Mouse (Mus musculus) left cerebral cortex, postnatal 25 days (tissue): ENCODE results near the gene Aldh3b3. TPM values are rescaled to one million over a fixed set of nuclear protein-coding genes. Genes with fewer than 3 reads are reported as not detected.
"Not testable (repeated sequence)": the region's sequence is repeated elsewhere in the genome, so short reads cannot be mapped to it uniquely, and the experiment has no call there.

Experiments used
- DNase-seq, 2 experiments: peaks; one replicate each; pipeline ENCODE4 v3.0.0; 2022; ENCODE audit warnings: low spot score in 2 of 2, mixed read lengths in 1 of 2
- intact Hi-C: fragments of 180-260 bp; cut with DNase I; formaldehyde crosslinking; loops from one replicate; pipeline ENCODE4 v1.15.1; 2025
- total RNA-seq, 2 experiments: library from RNA; stranded (reverse); gene quantifications; 2 replicates each; pipeline ENCODE4 v1.2.3; 2021

Aldh3b3 gene
- total RNA-seq, 2 experiments from 2014 or later: 0.11 TPM; not detected in 1

DNA sequence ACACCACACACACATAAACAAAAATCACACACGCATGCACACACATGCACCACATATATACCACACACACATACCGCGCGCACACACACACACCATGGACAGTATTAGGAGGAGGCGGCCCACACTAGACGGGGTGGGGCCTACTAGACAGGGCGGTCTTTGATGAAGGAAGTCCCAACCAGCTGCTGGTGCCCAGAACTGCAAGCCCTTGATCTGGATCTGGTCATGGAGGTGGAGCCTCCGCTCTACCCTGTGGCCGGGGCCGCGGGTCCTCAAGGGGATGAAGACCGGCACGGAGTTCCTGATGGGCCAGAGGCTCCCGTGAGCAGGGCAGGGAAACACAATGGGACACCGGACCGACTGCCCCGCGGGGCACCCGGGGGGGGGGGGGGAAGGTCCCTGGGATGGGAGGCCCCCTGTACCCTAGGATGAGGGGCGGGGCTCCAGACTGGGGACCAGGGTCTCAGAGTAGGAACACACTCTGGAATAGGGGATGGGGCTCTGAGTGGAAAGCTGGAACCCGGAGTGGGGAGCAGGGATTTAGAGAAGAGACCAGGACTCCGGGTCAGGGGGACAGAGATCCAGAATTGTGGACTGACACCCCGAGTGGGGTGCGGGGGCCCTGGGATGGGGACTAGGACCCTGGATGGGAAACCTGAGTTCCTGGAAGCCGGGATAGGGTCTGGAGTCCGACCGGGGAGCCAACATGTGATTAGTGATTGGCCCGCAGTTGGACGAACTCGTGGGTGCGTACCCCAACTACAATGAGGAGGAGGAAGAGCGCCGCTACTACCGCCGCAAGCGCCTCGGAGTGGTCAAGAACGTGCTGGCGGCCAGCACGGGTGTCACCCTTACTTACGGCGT is 23.2 kb upstream of the Aldh3b3 start, which contains the start of gene Unc93b1:
Gene Unc93b1, plus strand, starts transcription at position 155 of the 864 bp plus-strand sequence.
- peak in 1 of 2 experiments; percentile 35 for DNase-seq
- intact Hi-C loops: no loop called here

DNA sequence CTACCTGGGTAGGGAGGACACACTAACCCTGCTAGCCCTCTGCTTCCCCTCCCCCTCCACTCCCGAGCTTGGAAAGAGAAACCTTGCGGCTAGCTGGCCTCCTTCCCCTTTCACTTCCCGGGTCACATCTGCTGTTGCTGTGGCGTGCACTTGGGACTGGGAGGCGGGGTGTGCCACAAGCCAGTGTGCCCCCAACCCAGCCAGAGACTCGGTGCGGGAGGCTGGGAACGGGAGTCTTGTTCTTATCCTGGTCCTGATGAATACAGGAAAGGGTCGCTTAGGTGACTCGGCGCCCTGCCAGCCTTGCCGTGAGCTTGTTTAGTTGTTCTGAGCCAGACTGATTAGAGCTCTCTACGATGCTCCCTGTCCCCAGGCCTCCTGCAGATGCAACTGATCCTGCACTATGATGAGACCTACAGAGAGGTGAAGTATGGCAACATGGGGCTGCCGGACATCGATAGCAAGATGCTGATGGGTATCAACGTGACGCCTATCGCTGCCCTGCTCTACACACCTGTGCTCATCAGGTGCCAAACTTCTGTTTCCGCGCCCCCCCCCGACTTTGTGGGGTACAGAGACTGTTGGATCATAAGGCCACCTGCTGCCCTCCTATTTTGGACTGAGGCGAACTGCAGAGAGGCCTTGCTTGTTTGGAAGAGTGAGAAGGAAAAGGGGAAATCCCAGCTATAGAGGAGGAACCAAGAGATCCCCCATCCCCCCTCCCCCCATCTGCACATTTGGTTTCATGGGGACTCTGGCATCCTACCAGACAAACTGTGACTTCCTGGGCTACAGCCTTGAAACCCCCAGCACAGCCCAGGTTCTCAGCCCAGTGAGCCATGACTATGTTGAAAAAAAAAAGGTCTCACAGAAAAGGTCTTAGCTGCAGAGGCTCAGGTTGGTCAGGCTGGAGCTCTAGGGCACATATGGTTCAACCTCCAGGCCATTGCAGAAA is 22.3 kb upstream of the Aldh3b3 start:
- DNase-seq: peak in 1 of 2 experiments; percentile 31
- intact Hi-C loops: no loop called here

DNA sequence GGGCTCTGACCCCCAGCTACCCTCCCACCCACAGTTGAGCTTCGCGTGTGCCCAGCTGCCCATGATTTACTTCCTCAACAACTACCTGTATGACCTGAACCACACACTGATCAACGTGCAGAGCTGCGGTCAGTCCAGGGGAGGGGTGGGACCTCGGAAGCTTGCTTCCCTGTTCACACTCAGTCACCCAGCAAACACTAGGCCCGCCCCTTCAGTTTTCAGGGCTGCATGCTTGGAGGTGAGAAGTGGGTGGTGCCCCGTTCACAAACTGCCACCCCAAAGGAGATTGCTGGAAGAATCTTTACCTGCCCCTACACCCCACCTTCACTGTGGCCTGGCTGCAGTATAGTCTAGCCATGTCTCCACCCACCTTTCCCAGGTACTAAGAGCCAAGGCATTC is 16.1 kb upstream of the Aldh3b3 start:
- no peak for DNase-seq
- intact Hi-C loops: no loop called here

DNA sequence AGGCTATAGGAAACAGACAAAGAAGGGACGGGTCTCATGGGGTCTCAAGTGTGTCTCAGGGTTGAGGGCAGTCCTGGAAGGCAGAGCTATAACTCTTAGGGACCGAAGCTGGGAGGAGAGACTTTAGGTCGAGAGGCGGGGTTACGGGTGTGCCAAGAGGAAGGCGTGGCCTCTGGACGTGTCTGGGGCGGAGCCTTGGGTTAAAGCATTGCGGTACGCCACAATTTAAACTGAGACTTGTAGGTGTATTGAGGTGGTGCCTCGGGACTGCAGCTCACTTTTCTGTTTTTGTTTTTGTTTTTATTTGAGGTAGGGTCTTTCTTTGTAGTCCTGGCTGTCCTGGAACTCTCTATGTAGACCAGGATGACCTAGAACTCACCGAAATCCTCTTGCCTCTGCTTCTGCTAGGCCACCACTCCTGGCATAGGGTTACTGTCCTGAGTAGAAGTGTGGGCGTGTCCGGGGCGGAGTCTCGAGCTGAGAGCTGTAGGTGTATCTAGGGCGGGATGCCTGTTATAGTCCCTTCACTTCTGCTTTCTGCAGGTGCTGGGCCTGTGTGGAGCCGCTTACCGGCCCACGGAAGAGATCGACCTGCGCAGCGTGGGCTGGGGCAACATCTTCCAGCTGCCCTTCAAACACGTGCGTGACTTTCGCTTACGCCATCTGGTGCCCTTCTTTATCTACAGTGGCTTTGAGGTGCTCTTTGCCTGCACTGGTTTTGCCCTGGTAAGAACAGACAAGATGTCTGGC is 15.3 kb upstream of the Aldh3b3 start:
- intact Hi-C loops: no loop called here

DNA sequence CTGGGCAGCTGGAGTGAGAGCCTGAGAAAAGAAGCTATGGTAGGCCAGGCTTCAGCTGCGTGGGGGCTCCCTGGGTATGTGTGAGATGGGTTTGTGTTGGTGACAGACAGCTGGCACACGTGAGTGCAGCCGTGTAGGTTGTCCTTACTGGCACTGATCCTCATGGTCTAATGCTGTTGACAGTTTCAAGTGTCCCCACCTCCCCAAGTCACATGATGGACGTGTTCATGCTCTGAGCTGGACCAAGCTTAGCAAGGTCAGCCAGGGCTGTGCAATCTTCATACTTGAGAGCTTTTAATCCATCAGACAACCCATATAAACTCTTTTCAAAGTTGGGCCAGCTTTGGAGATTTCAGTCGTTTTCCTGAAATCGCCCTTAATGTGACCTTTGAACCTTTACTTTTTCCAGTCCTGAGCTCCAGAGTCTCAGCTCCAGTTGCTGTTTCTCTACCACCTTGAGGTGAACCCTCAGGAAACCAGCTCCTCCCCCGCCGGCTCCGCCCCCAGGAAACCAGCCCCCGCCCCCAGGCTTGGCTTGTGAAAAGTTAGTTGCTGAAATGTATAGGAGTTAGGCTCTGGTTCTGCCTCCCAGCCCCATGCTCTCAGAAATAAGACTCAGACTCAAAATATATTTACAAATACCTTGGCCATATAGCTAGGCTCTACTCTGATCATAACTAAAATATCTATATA is 12.4 kb upstream of the Aldh3b3 start:
- intact Hi-C loops: loop anchor here (1.0 to 5.0 kb wide), 3 partner anchors 34 to 286 kb away; partner anchors contain the start of gene Pold4
- DNase-seq: no peak

More for the DNA sequence above, 15.3 kb upstream of the Aldh3b3 start:
- DNase-seq: no peak

DNA sequence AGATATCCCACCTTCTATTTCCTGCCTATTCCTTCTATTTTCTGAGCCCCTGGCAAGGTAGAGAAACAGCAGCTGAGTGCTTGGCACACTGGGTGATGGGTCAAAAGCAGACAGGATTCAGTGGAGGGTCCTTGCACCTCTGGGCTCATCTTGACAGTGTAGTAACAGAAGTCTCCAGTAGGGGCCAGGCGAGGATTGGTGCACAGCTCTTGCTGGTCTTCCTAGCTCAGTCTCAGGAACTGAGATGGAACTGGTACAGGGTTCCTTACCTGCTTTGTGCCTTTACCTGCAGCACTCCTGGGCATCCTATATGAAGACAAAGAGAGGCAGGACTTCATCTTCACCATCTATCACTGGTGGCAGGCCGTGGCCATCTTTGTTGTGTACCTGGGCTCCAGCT is 11.7 kb upstream of the Aldh3b3 start:
- intact Hi-C loops: loop anchor here (1.0 to 5.0 kb wide), 3 partner anchors 34 to 286 kb away; partner anchors contain the start of gene Pold4
- DNase-seq: peak; percentile 67 to 73

DNA sequence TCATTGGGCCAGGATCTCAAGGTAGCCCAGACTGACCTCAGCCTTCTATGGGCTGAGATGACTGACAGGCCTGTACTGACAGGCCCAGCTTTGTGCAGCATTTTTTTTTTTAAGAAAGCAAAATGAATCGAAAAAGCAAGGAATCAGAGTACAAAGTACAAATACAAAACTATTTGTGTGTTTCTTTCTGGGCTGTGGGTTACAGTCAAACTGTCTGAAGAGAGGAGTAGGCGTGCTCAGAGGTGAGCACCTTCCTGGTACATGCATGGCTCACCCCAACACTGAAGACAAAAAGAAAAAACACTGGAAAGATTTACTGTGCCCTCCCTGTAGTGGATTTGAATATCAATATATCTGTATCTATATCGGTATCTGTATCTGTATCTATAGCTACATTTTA is 10.6 kb upstream of the Aldh3b3 start:
- intact Hi-C loops: loop anchor here (5.0 kb wide), 1 partner anchor 284 kb away; the partner anchor contains the start of gene Pold4
- no peak for DNase-seq

DNA sequence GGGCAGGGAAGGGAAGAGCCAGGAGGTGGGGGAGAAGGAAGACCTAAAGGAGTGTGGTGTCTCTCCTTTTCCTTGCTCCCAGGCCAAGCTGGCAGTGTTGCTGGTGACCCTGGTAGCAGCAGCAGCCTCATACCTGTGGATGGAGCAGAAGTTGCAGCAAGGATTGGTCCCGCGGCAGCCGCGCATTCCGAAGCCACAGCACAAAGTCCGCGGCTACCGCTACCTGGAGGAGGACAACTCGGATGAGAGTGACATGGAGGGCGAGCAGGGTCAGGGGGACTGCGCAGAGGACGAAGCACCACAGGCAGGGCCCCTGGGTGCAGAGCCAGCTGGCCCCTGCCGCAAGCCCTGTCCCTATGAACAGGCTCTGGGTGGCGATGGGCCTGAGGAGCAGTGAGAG is 9.9 kb upstream of the Aldh3b3 start:
- intact Hi-C loops: loop anchor here (5.0 kb wide), 1 partner anchor 284 kb away; the partner anchor contains the start of gene Pold4
- DNase-seq: no peak

DNA sequence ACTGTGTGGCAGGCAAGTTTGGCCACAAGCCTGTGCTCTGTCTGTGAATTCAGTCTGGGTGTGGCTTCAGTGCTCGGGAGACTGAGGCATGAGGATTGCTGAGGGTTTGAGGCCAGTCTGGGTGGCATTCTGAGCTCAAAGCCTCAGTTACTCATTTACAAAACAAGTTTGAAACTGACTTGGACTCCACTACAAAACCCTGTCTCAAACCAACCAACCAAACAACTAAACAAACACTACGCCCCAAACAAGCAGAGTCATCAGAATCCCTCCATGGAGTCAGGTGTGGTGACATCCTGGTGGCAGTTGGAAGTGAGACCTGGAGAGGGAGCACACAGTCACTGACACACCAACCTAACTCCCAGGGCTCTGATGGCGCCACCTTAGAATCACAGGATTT is 8.1 kb upstream of the Aldh3b3 start:
- intact Hi-C loops: no loop called here
- no peak for DNase-seq

DNA sequence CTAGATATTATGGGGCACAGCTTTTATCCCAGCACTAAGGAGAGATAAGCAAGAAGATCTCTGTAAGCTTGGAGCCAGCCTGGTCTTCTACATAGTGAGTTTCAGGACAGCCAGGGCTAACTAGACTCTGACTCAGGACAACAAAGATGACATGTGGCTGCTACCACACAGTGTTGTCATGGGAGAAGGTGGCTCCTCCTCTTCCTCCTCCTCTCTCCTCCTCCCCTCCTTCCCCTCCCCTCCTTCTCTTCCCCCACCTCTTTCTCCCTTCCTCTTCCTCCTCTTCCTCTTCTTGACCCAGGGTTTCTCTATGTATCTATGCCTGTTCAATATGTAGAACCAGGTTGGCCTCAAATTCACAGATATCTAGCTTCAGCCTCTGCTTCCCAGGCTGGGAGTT is 7.0 kb upstream of the Aldh3b3 start:
- DNase-seq: no peak
- intact Hi-C loops: no loop called here

DNA sequence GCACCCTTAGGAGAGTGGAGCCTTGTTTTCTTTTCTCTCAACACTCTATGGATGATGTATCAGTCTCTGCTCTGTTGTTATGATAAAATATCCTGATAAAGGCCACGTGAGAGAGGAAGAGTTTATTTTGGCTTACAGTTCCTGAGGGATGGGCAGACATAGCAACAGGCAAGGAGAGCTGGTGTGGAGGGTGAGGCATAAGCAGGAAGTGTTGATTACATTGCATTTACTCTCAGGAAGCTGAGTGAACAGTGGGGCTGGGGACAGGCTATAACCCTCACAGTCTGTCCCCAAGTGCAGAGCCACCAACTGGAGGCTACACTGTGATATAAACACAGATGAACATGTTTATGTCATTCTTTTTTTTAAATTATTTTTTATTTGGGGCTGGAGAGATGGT is 6.3 kb upstream of the Aldh3b3 start:
- intact Hi-C loops: no loop called here
- no peak for DNase-seq

DNA sequence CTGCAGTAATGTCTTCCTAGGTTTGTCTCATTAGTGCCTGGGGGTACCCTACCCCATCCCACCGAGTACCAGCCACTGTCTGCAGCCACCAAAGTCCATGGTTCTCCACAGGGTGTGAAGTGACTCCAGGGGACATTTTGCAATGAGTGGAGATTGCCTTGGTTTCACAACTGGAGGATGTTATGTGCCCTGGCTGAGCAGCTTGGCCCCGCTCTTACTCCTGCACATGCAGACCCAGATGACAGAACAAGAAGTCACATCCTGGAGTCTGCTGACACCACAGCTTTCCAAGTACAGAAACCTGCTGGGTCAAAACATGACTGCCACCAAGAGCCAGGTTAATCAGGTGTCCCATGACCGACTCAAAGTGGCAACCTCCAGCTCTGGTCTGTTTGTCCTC is 3.4 kb upstream of the Aldh3b3 start:
- no peak for DNase-seq
- intact Hi-C loops: no loop called here

DNA sequence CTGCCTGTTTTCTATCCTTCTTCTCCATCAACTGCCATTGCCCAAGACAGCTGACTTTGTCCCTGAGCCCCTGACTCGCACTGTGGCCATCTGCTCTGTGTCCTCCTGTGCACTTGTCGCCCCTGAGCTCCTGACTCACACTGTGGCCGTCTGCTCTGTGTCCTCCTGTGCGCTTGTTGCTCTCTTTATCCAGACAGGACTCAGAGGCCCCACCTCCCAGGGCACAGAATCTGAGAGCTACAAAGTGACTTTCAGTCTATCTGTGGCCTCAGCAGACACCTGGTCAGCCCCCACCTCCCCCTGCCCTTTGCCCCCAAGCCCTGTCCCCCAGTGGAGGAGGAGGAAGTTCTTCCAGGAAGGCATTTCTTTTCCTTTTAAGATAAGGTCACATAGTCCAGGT is 2.6 kb upstream of the Aldh3b3 start:
- intact Hi-C loops: no loop called here
- DNase-seq: no peak

DNA sequence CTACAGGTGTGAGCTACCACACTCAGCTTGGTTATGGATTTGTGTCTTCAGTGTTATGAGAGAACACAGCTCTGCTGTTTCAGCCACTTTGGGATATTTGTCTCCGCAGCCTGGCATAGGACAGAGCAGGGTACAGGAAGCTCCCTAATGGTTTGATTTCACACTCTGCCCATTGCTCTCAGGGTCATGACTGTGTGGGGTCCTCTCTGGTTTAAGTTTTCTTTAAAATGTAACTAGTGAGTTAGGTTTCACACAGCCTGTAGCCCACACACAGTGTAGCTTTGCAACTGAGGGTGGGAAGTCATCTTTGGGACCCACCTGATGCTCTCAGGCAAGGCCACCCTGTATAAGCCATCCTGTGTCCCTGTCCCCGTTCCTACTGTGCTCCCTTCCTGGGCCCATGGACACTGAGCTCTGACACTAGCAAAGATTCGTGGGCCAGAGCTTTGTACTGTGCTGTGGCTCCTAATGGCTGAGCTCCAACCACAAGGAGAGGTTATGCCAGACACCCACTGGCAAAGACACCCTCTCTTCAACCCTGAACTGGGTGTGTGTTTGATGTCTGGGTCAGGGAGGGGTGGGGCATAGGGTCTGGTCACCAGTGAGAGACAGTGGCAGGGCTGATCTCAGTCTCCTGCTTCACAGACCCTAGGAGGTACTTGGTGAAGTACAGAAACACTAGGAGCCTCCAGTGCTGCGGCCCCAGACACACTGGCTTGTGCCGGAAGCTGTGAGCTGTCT is 979 bp upstream of the Aldh3b3 start:
- intact Hi-C loops, DNase-seq: not testable (repeated sequence)

DNA sequence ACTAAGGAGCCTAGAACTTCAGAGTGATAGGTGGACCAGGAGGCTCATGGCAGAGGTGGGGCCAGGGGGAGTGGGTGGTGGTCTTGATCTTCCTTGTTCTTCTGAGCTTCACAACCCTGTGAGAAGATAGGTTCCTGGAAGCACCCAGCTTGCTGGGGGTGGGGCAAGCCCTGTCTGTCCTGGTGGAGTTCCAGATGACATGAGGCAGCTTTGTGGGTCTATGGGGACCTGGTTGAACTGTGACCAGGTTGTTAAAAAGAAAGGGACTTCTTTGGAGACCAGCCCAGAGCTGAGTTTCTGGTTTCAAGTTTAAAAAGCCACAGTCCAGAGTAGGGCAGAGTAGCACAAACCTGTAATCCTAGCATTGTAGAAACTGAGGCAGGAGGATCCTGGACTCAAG is 585 bp downstream of the Aldh3b3 start:
- intact Hi-C loops: no loop called here
- no peak for DNase-seq

DNA sequence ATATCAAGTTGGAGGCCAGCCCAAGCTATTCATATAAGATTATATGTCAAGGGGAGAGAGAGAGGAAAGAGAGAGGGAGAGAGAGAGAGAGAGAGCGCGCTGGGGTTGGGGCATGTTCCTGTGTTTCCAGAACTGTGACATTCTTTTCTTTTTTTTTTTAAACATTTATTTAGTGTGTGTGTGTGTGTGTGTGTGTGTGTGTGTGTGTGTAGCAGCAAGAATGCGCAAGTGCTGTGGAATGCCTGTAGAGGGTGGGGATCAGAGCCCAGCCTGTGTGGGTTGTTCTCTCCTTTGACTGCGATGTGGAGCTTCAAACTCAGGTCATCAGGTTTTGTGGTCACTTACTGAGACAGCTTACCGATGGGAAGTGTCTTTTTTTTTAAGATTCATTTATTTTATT is 1.8 kb downstream of the Aldh3b3 start:
- intact Hi-C loops: no loop called here
- no peak for DNase-seq

DNA sequence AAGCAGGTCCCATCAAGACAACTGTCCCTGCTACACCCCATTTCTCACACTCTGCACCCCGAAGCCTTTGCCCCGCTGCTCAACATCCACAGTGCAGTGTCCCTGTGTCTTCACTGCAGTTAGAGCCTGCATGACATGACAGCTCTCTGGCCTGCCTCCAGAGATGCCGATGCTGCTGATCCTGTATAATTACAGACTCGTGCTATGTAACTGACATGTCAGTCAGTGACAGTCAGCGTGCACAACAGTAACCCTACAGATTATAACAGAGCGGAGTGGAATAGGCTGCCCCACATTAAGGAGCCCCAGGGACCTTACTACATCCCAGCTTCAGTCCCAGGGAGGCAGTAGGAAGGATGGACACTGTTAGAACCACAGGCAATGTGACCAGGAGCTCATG is 3.4 kb downstream of the Aldh3b3 start:
- DNase-seq, intact Hi-C loops: not testable (repeated sequence)

DNA sequence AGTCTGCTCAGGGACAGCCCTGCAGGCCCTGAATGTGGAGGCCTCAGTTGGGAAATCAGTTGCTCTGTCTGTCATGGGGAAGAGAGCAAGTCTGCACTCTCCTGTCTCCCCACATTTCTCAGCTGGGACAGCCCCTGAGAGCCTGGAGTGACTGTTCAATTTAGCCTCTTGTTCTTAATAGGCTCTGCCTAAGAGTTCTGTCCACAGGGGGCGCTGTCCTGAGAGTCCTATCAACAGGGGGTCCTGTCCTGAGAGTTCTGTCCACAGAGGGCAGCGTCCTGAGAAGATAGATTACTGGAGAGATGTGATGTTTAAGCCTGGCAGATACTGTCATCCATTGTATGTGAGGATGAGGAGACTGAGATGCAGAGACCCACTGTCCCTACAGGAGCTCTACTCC is 4.0 kb downstream of the Aldh3b3 start:
- DNase-seq: no peak
- intact Hi-C loops: no loop called here
